Mouse (Mus musculus): ENCODE measurements around the gene Tfap4.

Gene Tfap4

GRCm38 (mm10) chr16:4559715-4560144, at the start of gene Tfap4:
Gene Tfap4, minus strand, starts transcription at chr16:4559854.
- peak; percentile 93 for DNase-seq (ENCODE audit: low read depth)

GRCm38 (mm10) chr16:4608532-4609059, 48.9 kb upstream of the Tfap4 start:
- DNase-seq (ENCODE audit: low read depth), result no peak

- peak; percentile 91 for DNase-seq (ENCODE audit: low read depth)
Measured at GRCm38 (mm10) chr16:4607818-4608531, 48.3 kb upstream of the Tfap4 start.

GRCm38 (mm10) chr16:4606431-4607084, 46.9 kb upstream of the Tfap4 start:
- DNase-seq (ENCODE audit: low read depth), result no peak

GRCm38 (mm10) chr16:4605514-4606131, 46.0 kb upstream of the Tfap4 start:
- no peak for DNase-seq (ENCODE audit: low read depth)

- no peak for DNase-seq (ENCODE audit: low read depth)
Measured at GRCm38 (mm10) chr16:4604293-4604837, 44.7 kb upstream of the Tfap4 start.

- no peak for DNase-seq (ENCODE audit: low read depth)
Measured at GRCm38 (mm10) chr16:4603453-4603837, 43.8 kb upstream of the Tfap4 start.

GRCm38 (mm10) chr16:4602766-4603452, 43.3 kb upstream of the Tfap4 start:
- DNase-seq (ENCODE audit: low read depth), result no peak

GRCm38 (mm10) chr16:4602189-4602588, 42.5 kb upstream of the Tfap4 start:
- DNase-seq (ENCODE audit: low read depth), result no peak

GRCm38 (mm10) chr16:4600701-4601310, 41.2 kb upstream of the Tfap4 start:
- DNase-seq (ENCODE audit: low read depth), result no peak

- no peak for DNase-seq (ENCODE audit: low read depth)
Measured at GRCm38 (mm10) chr16:4599616-4600015, 40.0 kb upstream of the Tfap4 start.

GRCm38 (mm10) chr16:4598891-4599543, 39.4 kb upstream of the Tfap4 start:
- DNase-seq (ENCODE audit: low read depth), result no peak

- no peak for DNase-seq (ENCODE audit: low read depth)
Measured at GRCm38 (mm10) chr16:4598041-4598440, 38.4 kb upstream of the Tfap4 start.

- DNase-seq (ENCODE audit: low read depth), result no peak
Measured at GRCm38 (mm10) chr16:4597296-4597695, 37.6 kb upstream of the Tfap4 start.

GRCm38 (mm10) chr16:4596836-4597235, 37.2 kb upstream of the Tfap4 start:
- no peak for DNase-seq (ENCODE audit: low read depth)

GRCm38 (mm10) chr16:4596141-4596728, 36.6 kb upstream of the Tfap4 start:
- DNase-seq (ENCODE audit: low read depth), result no peak

GRCm38 (mm10) chr16:4595527-4595963, 35.9 kb upstream of the Tfap4 start:
- peak; percentile 22 for DNase-seq (ENCODE audit: low read depth)

- DNase-seq (ENCODE audit: low read depth), result peak; percentile 36
Measured at GRCm38 (mm10) chr16:4594814-4595526, 35.3 kb upstream of the Tfap4 start.

GRCm38 (mm10) chr16:4593971-4594813, 34.5 kb upstream of the Tfap4 start, which contains the start of gene Glis2:
Gene Glis2, plus strand, starts transcription at chr16:4594713.
- peak; percentile 39 for DNase-seq (ENCODE audit: low read depth)

All from naive thymus-derived CD4-positive, alpha-beta T cell, adult 2 months (primary cell).